Mouse (Mus musculus) ES-Bruce4 (cell line): ENCODE results near the gene Unc5b.

Experiments
- CTCF ChIP-seq: IDR thresholded peaks from one replicate; pipeline ENCODE4 v1.8.1; 2011; ENCODE audit warnings: low read depth, low read length
- EP300 ChIP-seq: IDR thresholded peaks from 2 replicates; pipeline ENCODE4 v1.6.1; 2011; ENCODE audit warnings: low read depth, low read length; ENCODE audit not compliant: insufficient read depth
- POLR2A ChIP-seq: IDR thresholded peaks from one replicate; pipeline ENCODE4 v1.8.1; 2011; ENCODE audit warnings: low read length; ENCODE audit not compliant: insufficient read depth

DNA sequence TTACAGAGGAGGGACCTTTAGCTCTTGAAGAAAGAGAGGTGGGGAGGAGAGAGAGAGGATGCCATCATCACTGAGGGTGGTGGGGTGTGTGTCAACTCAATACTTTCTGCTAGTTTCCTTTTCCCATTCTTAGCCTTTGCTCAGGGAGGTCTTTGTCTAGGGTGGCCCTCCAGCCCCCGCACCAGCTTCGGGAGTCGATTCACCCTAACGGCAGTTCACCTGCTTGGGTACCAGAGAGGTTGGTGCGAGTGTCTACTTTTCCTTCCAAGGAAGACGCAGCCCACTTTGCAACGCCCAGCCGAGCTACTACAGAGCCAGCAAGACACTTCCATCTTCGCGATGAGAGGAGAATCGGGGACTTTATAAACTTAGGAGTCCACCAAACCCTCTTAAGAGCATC is 1.4 kb downstream of the Unc5b start:
- TF ChIP-seq CTCF (no peak), POLR2A (no peak), EP300 (no peak)
